Mouse (Mus musculus): ENCODE measurements around the gene Magi2.
A peak's percentile ranks its signal among the peaks of the same experiment; 100 is the strongest.

Magi2 gene

GRCm38 (mm10) chr5:20589731-20590130 is 1362.9 kb downstream of the Magi2 start:
- DNase-seq (ENCODE audit: low read depth, low spot score): no peak

GRCm38 (mm10) chr5:20598196-20598595 is 1371.4 kb downstream of the Magi2 start:
- DNase-seq (ENCODE audit: low read depth, low spot score): no peak

GRCm38 (mm10) chr5:20603756-20604469 is 1377.1 kb downstream of the Magi2 start:
- no peak for DNase-seq (ENCODE audit: low read depth, low spot score)

GRCm38 (mm10) chr5:20606497-20606896 is 1379.7 kb downstream of the Magi2 start:
- DNase-seq (ENCODE audit: low read depth, low spot score): no peak

- DNase-seq (ENCODE audit: low read depth, low spot score): no peak
Measured at GRCm38 (mm10) chr5:20607503-20607902, 1380.7 kb downstream of the Magi2 start.

GRCm38 (mm10) chr5:20609206-20609935 is 1382.5 kb downstream of the Magi2 start:
- no peak for DNase-seq (ENCODE audit: low read depth, low spot score)

GRCm38 (mm10) chr5:20610640-20611039 is 1383.8 kb downstream of the Magi2 start:
- DNase-seq (ENCODE audit: low read depth, low spot score): no peak

GRCm38 (mm10) chr5:20612616-20613015 is 1385.8 kb downstream of the Magi2 start:
- no peak for DNase-seq (ENCODE audit: low read depth, low spot score)

GRCm38 (mm10) chr5:20614891-20615290 is 1388.1 kb downstream of the Magi2 start:
- DNase-seq (ENCODE audit: low read depth, low spot score): no peak

GRCm38 (mm10) chr5:20620596-20621511 is 1394.0 kb downstream of the Magi2 start:
- DNase-seq (ENCODE audit: low read depth, low spot score): no peak

- DNase-seq (ENCODE audit: low read depth, low spot score): no peak
Measured at GRCm38 (mm10) chr5:20622417-20622816, 1395.6 kb downstream of the Magi2 start.

- no peak for DNase-seq (ENCODE audit: low read depth, low spot score)
Measured at GRCm38 (mm10) chr5:20622837-20623573, 1396.2 kb downstream of the Magi2 start.

GRCm38 (mm10) chr5:20625117-20625516 is 1398.3 kb downstream of the Magi2 start:
- no peak for DNase-seq (ENCODE audit: low read depth, low spot score)

- DNase-seq (ENCODE audit: low read depth, low spot score): peak; percentile 48
Measured at GRCm38 (mm10) chr5:20628954-20629601, 1402.2 kb downstream of the Magi2 start.

GRCm38 (mm10) chr5:20634046-20634769 is 1407.4 kb downstream of the Magi2 start:
- no peak for DNase-seq (ENCODE audit: low read depth, low spot score)

- DNase-seq (ENCODE audit: low read depth, low spot score): no peak
Measured at GRCm38 (mm10) chr5:20634822-20635221, 1408.0 kb downstream of the Magi2 start.

GRCm38 (mm10) chr5:20637300-20637989 is 1410.6 kb downstream of the Magi2 start:
- peak; percentile 15 for DNase-seq (ENCODE audit: low read depth, low spot score)

- DNase-seq (ENCODE audit: low read depth, low spot score): no peak
Measured at GRCm38 (mm10) chr5:20642196-20642595, 1415.4 kb downstream of the Magi2 start.

GRCm38 (mm10) chr5:20643741-20644140 is 1416.9 kb downstream of the Magi2 start:
- no peak for DNase-seq (ENCODE audit: low read depth, low spot score)

Measured in 3T3-L1 (cell line).